Mouse (Mus musculus) CH12.LX (cell line): Measurements from ENCODE around the gene Apoa1. TPM values are rescaled to one million over a fixed set of nuclear protein-coding genes. Genes with fewer than 3 reads are reported as not detected.

ENCODE experiments used
- DNase-seq: peaks from one replicate; pipeline ENCODE4 v3.0.0-alpha.2; 2013; ENCODE audit errors: extremely low read depth
- H3K27ac ChIP-seq: 2 replicates; pipeline ENCODE4 v1.5.1; 2012; ENCODE audit warnings: low read depth, mild to moderate bottlenecking, control low read depth, moderate library complexity; ENCODE audit not compliant: insufficient read depth
- H3K27me3 ChIP-seq: replicated peaks from 2 replicates; pipeline ENCODE3; 2012; ENCODE audit warnings: inconsistent platforms
- H3K36me3 ChIP-seq, 2 experiments: replicated peaks in 1 of 2; 2 replicates each; pipeline versions ENCODE3 to v1.6.1; 2012; ENCODE audit warnings: inconsistent platforms in 1 of 2, low read length in 1 of 2, mild to moderate bottlenecking in 1 of 2, mixed read lengths in 1 of 2, moderate library complexity in 1 of 2; ENCODE audit not compliant: control insufficient read depth in 1 of 2, insufficient read depth in 1 of 2
- H3K4me1 ChIP-seq, 2 experiments: 2 replicates each; pipeline ENCODE4 v1.6.1; 2012; ENCODE audit warnings: inconsistent platforms in 1 of 2, moderate library complexity in 1 of 2; ENCODE audit not compliant: insufficient read depth in 2 of 2, control insufficient read depth in 1 of 2
- H3K4me2 ChIP-seq: 2 replicates; pipeline ENCODE4 v1.6.1; 2012; ENCODE audit warnings: low read depth, mild to moderate bottlenecking, control low read depth; ENCODE audit not compliant: poor library complexity, insufficient read depth, severe bottlenecking
- H3K4me3 ChIP-seq, 3 experiments: fragments of 150-350 bp in 1 of 3; sonication (generic) in 1 of 3; replicated peaks in 1 of 3; 2 replicates each; pipeline versions ENCODE3 to v1.5.1; 2011 to 2012; ENCODE audit warnings: low read depth in 2 of 3, low read length in 2 of 3, mild to moderate bottlenecking in 2 of 3, moderate library complexity in 2 of 3, control low read depth in 1 of 3, improper control_type of control experiment in 1 of 3, inconsistent platforms in 1 of 3, mixed read lengths in 1 of 3; ENCODE audit not compliant: poor library complexity in 1 of 3
- H3K79me2 ChIP-seq: replicated peaks from 2 replicates; pipeline ENCODE4 v1.6.1; 2012; ENCODE audit warnings: mild to moderate bottlenecking, moderate library complexity; ENCODE audit not compliant: control insufficient read depth, poor library complexity, insufficient read depth, severe bottlenecking; ENCODE audit errors: extremely low read depth
- H3K9ac ChIP-seq: 2 replicates; pipeline ENCODE4 v1.6.1; 2012; ENCODE audit warnings: low read depth, mild to moderate bottlenecking, control low read depth, moderate library complexity; ENCODE audit not compliant: insufficient read depth
- H3K9me3 ChIP-seq: replicated peaks from 2 replicates; pipeline ENCODE3; 2012; ENCODE audit warnings: low read length, inconsistent platforms, mixed read lengths
- BHLHE40 ChIP-seq: IDR thresholded peaks from 2 replicates; pipeline ENCODE4 v1.6.1; 2011; ENCODE audit warnings: mild to moderate bottlenecking, low read depth, low read length, improper control_type of control experiment
- CHD1 ChIP-seq: IDR thresholded peaks from 2 replicates; pipeline ENCODE4 v1.6.1; 2012; ENCODE audit warnings: low read depth, low read length, improper control_type of control experiment, inconsistent platforms
- CHD2 ChIP-seq: IDR thresholded peaks from 2 replicates; pipeline ENCODE4 v1.6.1; 2011; ENCODE audit warnings: low read length, improper control_type of control experiment
- EP300 ChIP-seq: IDR thresholded peaks from 2 replicates; pipeline ENCODE4 v1.6.1; 2011; ENCODE audit warnings: low read length, improper control_type of control experiment
- ETS1 ChIP-seq: conservative IDR thresholded peaks from 2 replicates; pipeline ENCODE4 v1.6.1; 2012; ENCODE audit warnings: low read depth, mild to moderate bottlenecking, inconsistent platforms, low read length, improper control_type of control experiment, moderate library complexity
- GABPA ChIP-seq: IDR thresholded peaks from 2 replicates; pipeline ENCODE4 v1.6.1; 2012; ENCODE audit warnings: low read depth, low read length, improper control_type of control experiment, inconsistent platforms; ENCODE audit not compliant: insufficient replicate concordance
- HCFC1 ChIP-seq: IDR thresholded peaks from 2 replicates; pipeline ENCODE4 v1.6.1; 2012; ENCODE audit warnings: low read depth, mild to moderate bottlenecking, inconsistent platforms, low read length, improper control_type of control experiment
- IRF4 ChIP-seq: IDR thresholded peaks from 2 replicates; pipeline ENCODE4 v1.6.1; 2014; ENCODE audit warnings: low read depth, mild to moderate bottlenecking, inconsistent platforms, low read length, improper control_type of control experiment
- JUND ChIP-seq: conservative IDR thresholded peaks from 2 replicates; pipeline ENCODE4 v1.6.1; 2011; ENCODE audit warnings: low read depth, low read length, improper control_type of control experiment
- MXI1 ChIP-seq: IDR thresholded peaks from 2 replicates; pipeline ENCODE4 v1.6.1; 2011; ENCODE audit warnings: mild to moderate bottlenecking, low read depth, low read length, improper control_type of control experiment
- MYC ChIP-seq: IDR thresholded peaks from 2 replicates; pipeline ENCODE4 v1.6.1; 2011; ENCODE audit warnings: low read depth, mild to moderate bottlenecking, improper control_type of control experiment, low read length
- NELFE ChIP-seq: IDR thresholded peaks from 2 replicates; pipeline ENCODE4 v1.6.1; 2011; ENCODE audit warnings: low read depth, low read length, improper control_type of control experiment
- POLR2A ChIP-seq: IDR thresholded peaks from 2 replicates; pipeline ENCODE4 v1.6.1; 2011; ENCODE audit warnings: low read depth, mild to moderate bottlenecking, improper control_type of control experiment, low read length
- POLR2AphosphoS2 ChIP-seq: IDR thresholded peaks from 2 replicates; pipeline ENCODE4 v1.6.1; 2011; ENCODE audit warnings: low read depth, low read length, improper control_type of control experiment
- RAD21 ChIP-seq: IDR thresholded peaks from 2 replicates; pipeline ENCODE4 v1.6.1; 2011; ENCODE audit warnings: low read depth, mild to moderate bottlenecking, low read length, improper control_type of control experiment, moderate library complexity
- RCOR1 ChIP-seq: conservative IDR thresholded peaks from 2 replicates; pipeline ENCODE4 v1.6.1; 2012; ENCODE audit warnings: low read depth, mild to moderate bottlenecking, inconsistent platforms, low read length, improper control_type of control experiment
- SIN3A ChIP-seq: IDR thresholded peaks from 2 replicates; pipeline ENCODE4 v1.6.1; 2012; ENCODE audit warnings: low read length, improper control_type of control experiment, inconsistent platforms
- SMC3 ChIP-seq: IDR thresholded peaks from 2 replicates; pipeline ENCODE4 v1.6.1; 2011; ENCODE audit warnings: low read depth, low read length, improper control_type of control experiment
- TBP ChIP-seq: conservative IDR thresholded peaks from 2 replicates; pipeline ENCODE4 v1.6.1; 2011; ENCODE audit warnings: low read depth, low read length, improper control_type of control experiment
- TCF12 ChIP-seq: IDR thresholded peaks from 2 replicates; pipeline ENCODE4 v1.6.1; 2014; ENCODE audit warnings: low read depth, mild to moderate bottlenecking, inconsistent platforms, low read length, improper control_type of control experiment
- USF2 ChIP-seq: conservative IDR thresholded peaks from 2 replicates; pipeline ENCODE4 v1.6.1; 2011; ENCODE audit warnings: low read depth, low read length, improper control_type of control experiment
- ZKSCAN1 ChIP-seq: IDR thresholded peaks from 2 replicates; pipeline ENCODE4 v1.6.1; 2012; ENCODE audit warnings: low read depth, inconsistent platforms, low read length, improper control_type of control experiment, borderline replicate concordance
- ZMIZ1 ChIP-seq: IDR thresholded peaks from 2 replicates; pipeline ENCODE4 v1.6.1; 2012; ENCODE audit warnings: low read depth, mild to moderate bottlenecking, inconsistent platforms, low read length, improper control_type of control experiment
- ZNF384 ChIP-seq: IDR thresholded peaks from 2 replicates; pipeline ENCODE4 v1.6.1; 2012; ENCODE audit warnings: low read depth, low read length, improper control_type of control experiment, inconsistent platforms
- dilution Hi-C: fragments of 300-500 bp; cut with MboI; formaldehyde crosslinking; loops from 2 replicates; pipeline ENCODE4 v1.14.3; 2020; ENCODE audit warnings: low sequenced_read_pairs; ENCODE audit not compliant: extremely low pct_unique_long_range_greater_than_20kb, extremely low pct_ligation_motif_present
- in situ Hi-C: fragments of 300-500 bp; cut with MboI; formaldehyde crosslinking; loops from 3 replicates; pipeline ENCODE4 v1.14.3; 2019; ENCODE audit warnings: low sequenced_read_pairs, low pct_ligation_motif_present, low pct_unique_long_range_greater_than_20kb, mixed read lengths
- polyA plus RNA-seq: library from polyadenylated mRNA; unstranded; fragments of >175 nt; gene quantifications from 2 replicates; pipeline ENCODE4 v1.2.1, GENCODE M21; 2012; ENCODE audit warnings: low read depth; ENCODE audit not compliant: insufficient read length
- total RNA-seq, 2 experiments: library from RNA; depleted of rRNA; stranded (reverse); fragments of 300-350 nt in 1 of 2; fragments of >200 nt in 1 of 2; gene quantifications; 2 replicates each; pipeline ENCODE4 v1.2.3; 2012 to 2014

Gene Apoa1
- total and polyA plus RNA-seq, 3 experiments, result not detected

- H3K4me3 ChIP-seq, result no peak overlapping the region
- dilution Hi-C loops (no loop called here), in situ Hi-C loops (loop anchor here (10.0 kb wide), 1 partner anchor 248 kb away; no protein-coding TSS in a partner anchor)
- TF ChIP-seq ZNF384 (no peak), GABPA (no peak), USF2 (no peak), POLR2AphosphoS2 (no peak), EP300 (no peak), TCF12 (no peak), MXI1 (no peak), BHLHE40 (no peak)
- no peak for DNase-seq
- H3K27ac ChIP-seq, result no peak overlapping the region
- H3K9ac ChIP-seq, result no peak overlapping the region
- no peaks in the 10 kb centered on the region for H3K9me3 ChIP-seq
- H3K4me2 ChIP-seq, result no peak overlapping the region
- H3K27me3 ChIP-seq, result peaks cover 28% of the 10 kb centered on the region
- H3K36me3 ChIP-seq, result no peaks in the 10 kb centered on the region
- H3K79me2 ChIP-seq, result no peaks in the 10 kb centered on the region; the same call in 1 of the 2 replicates
- no peaks in the 10 kb centered on the region; a peak in 2 of 4 replicates for H3K4me1 ChIP-seq
Measured at GRCm38 (mm10) chr9:46243122-46243521, 14.7 kb downstream of the Apoa1 start.

GRCm38 (mm10) chr9:46243584-46243983, 15.2 kb downstream of the Apoa1 start:
- Histone ChIP-seq H3K4me2 (no peak overlapping the region), H3K27me3 (peaks cover 28% of the 10 kb centered on the region), H3K36me3 (no peaks in the 10 kb centered on the region), H3K4me3 (no peak overlapping the region), H3K4me1 (no peaks in the 10 kb centered on the region; a peak in 2 of 4 replicates), H3K27ac (no peak overlapping the region), H3K9me3 (no peaks in the 10 kb centered on the region), H3K79me2 (no peaks in the 10 kb centered on the region; the same call in 1 of the 2 replicates), H3K9ac (no peak overlapping the region)
- dilution Hi-C loops (no loop called here), in situ Hi-C loops (loop anchor here (10.0 kb wide), 1 partner anchor 249 kb away; no protein-coding TSS in a partner anchor)
- DNase-seq, result no peak
- TF ChIP-seq TBP, result no peak
- no peak for TF ChIP-seq MYC
- no peak for TF ChIP-seq SIN3A
- no peak for TF ChIP-seq EP300
- TF ChIP-seq JUND, result no peak
- TF ChIP-seq POLR2A, result no peak
- no peak for TF ChIP-seq RCOR1
- no peak for TF ChIP-seq CHD1
- no peak for TF ChIP-seq CHD2
- no peak for TF ChIP-seq ZMIZ1
- TF ChIP-seq ETS1, result no peak
- TF ChIP-seq ZKSCAN1, result no peak
- TF ChIP-seq IRF4, result no peak
- TF ChIP-seq HCFC1, result no peak
- TF ChIP-seq POLR2AphosphoS2, result no peak
- no peak for TF ChIP-seq RAD21
- no peak for TF ChIP-seq NELFE
- no peak for TF ChIP-seq SMC3
